Mouse (Mus musculus) urinary bladder, adult 2 months (tissue): ENCODE results near the gene Trip11. TPM values are rescaled to one million over a fixed set of nuclear protein-coding genes. Genes with fewer than 3 reads are reported as not detected.

Experiments
- DNase-seq: peaks from one replicate; pipeline ENCODE4 v3.0.0; 2022; ENCODE audit warnings: low spot score
- polyA plus RNA-seq: library from polyadenylated mRNA; depleted of rRNA; stranded (reverse); fragments of >200 nt; gene quantifications from 2 replicates; pipeline ENCODE4 v1.2.3, GENCODE M21; 2012

The Trip11 gene
- polyA plus RNA-seq, 1 experiment, result 12.0 TPM

DNA sequence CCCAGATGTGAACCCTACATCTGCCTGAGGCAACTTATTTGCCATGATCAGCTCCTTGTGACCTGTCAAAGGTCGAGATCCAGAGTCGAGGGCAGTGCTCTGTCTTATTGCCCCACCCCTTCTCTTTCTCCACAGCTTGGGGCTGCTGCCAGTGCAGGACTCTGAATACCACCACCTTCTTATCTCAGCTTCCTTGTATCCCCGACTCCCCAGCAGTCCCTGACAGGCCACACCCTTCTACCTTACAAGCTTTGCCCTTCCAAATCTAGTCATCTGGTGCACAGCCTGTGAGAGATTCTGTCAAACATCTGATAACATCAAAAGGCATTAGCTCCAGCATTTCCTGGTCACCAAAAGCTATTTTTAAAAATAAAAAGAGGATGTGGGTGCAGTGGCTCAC lies 91.5 kb downstream of the Trip11 start:
- no peak for DNase-seq

DNA sequence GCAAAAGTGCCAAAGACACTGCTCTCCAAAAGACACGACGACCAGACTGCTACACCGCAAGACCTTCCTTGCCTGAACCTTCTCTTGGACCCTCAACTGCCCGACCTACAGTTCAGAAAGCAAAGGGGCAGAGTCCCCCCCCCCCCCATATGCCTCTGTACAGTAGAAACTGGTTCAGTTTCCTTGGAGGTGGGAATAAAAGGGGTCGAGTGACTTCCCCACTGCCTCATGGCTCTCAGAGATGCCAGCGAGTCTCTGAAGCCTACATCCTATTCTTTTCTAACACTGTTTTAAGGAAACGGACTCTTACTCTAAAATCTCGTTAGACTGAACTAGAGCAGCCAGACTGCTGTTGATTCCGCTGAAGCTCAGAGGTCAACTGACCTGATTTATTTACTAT lies 93.5 kb downstream of the Trip11 start:
- no peak for DNase-seq

DNA sequence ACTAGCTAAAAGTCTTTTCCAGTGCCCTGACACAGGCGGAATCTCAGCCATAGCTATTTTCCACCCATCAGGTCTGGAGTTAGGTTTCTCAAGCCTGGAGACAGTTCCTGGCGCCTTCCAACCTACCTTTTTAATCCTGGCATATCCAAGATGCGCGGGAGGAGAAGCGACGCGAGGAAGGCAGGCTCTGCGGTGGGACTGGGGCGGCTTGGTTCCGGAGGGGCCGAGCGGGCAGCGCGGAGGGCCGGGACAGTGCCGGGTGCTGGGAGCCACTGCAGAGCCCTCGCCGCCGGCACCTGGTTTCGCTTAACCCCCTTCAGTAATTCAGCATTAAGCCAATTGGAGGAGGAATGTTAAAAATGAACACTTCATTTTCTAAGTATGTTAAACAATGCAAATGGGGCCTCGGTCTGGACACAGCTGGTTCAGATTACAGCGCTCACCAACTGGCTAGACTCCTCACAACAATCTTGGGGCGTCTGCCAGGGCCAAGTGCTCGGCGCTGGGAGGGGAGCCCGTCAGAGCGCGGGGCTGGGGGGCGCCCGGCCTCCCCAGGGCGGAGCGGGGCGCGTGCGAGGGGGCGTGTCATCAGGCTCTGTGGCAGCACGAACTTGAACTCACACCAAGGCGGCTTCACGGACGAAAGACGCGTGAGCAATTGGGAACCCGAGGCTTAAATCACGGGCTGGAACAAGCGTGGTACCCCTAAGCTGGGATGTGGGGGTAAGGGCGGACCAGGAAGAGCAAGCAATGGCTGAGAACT lies 94.3 kb downstream of the Trip11 start, which contains the start of gene Fbln5:
Fbln5 (minus strand) TSS at position 448 of the 763 bp plus-strand sequence.
- peak; percentile 38 for DNase-seq

DNA sequence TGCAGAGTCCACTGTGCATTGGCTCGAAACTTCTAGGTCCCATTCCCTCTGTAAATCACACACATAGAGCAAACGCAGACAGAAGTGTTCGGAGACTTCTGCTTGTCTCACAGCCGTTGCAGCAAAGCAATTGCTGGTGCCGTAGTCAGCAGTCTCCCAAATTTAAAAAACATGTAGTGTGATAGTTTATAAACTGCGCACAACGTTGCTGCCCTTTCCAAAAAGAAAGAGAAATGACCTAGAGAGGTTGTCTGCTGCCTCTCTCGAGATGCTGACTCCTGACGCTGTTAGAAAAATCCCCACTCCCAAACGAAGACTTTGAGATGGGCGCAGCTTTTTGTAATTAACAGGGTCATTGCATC lies 94.8 kb downstream of the Trip11 start:
- DNase-seq, result no peak

DNA sequence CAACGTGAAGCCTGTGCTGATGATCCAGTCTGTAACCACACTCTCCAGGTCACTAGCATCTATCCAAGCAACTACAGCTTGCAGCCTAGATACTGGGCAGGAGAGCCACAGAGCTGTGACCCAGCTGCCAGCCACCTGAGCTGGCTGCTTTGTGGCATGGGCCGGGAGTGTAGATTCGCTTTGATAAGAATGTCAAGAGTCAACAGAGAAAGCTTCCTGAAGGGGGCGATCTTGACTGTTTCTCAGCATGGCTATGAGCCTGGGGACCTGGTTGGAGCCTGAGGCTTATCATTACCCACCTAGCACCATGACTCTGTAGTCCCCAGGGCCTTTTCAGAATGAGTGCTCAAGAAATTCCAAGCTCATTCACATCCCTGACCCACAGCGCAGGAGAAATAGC lies 96.3 kb downstream of the Trip11 start:
- no peak for DNase-seq

DNA sequence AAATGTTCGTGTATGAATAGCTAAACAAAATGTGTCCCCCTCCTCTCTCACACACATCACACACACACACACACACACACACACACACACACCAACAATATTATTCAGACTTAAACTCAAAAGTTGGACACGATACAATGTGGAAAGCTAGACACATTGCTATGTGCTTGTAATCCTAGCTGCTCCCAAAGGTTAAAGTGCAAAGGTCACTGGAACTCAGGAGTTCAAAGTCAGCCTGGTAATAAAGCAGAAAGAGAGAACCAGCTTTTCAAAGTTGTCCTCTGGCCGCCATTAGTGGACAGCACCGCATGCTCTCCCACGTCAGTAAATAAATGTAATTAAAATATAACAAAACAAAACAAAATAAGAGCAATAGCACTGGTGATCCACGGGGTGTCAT lies 97.3 kb downstream of the Trip11 start:
- no peak for DNase-seq

DNA sequence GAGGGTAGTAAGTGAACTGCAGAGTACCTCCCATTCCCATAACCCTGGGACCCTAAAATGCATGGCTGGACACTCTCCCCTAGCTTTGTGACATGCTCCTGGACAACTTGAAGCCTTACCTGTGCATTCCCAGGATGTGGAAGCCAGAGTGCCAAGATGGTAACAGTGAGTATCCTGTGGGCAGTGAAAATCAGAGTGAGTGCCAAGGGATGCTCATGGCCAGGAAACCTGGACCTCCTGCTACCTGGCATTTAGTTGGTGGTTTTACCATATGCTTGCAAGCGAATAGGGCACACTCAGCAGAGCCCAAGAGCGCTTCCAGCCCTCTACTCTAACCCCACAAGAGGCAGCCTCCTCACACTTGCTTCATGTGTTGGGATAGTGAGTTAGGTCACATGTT lies 98.6 kb downstream of the Trip11 start:
- no peak for DNase-seq

DNA sequence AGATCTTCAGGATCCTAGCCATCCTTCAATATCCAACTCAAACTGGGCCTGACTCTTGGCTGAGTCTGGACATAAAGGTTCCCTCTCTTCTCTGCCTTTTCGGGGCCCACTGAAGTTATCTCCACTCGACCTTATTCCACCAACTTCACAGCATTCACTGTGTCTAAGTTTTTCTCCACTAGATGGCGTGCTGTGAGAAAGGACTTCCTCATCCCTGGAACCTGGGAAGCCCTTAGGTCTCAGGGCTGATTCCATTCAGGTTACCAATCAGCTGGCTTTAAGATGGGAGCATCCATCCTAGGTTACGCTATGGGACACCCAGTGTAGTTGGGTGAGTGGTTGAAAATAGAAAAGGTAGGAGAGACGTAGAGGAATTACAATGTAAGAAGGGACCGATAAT lies 101.9 kb downstream of the Trip11 start:
- no peak for DNase-seq

DNA sequence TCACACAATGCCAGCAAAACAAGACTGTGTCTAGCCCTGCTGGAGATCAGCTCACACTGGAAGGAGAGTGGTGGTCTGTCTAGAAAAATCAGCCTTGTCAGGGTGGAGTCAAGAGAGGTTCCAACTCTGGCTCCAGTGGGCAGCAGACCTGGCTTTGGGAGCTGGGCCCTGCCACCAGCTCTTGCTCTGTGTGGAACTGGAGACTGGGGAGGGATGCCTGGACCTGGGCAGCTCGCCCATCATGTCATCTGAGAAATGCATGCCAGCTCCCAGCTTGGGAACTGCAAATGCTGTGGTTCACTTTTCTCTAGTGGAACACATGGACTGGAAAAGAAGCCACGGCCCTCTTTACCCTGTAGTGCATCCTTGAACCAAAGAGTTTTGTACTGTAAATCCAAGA lies 102.6 kb downstream of the Trip11 start:
- DNase-seq, result no peak

DNA sequence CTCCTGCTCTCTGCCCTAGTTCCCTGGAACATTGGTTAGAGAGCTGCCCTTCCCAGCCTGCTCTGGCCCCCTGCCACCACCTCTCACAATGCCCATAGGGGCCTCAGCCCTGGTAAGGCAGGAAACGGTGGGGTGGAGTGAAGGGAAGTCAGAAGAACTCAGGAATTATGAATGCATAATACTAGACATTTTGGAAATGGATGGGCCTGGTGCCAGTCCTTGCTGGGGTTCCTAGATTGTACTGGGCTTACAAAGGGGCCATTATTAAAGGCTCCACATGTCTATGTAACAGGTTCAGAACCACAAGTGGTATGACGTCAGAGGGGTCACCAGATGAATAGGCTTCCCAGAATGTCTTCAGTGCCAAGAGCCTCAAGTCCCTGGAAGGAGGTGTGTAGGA lies 105.7 kb downstream of the Trip11 start:
- DNase-seq, result no peak

DNA sequence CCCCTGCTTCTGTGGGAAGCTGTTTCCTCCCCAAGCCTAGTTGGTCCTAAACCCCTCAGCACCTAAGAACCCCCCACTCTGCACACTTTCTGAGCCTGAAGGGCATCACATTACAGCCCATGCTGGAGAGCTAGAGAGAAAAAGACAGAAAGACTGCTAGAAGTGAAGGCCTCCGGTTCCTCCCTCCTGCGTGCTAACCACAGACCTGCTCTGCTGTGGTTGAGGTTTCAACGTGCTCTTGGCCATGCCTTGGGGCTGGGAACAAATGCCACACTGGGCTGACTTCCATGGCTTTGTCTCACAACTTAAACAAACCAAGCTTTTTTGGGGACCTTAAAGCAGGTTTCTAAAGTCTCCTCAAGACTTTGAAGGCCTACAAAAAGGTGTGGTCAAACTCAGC lies 110.6 kb downstream of the Trip11 start:
- no peak for DNase-seq

DNA sequence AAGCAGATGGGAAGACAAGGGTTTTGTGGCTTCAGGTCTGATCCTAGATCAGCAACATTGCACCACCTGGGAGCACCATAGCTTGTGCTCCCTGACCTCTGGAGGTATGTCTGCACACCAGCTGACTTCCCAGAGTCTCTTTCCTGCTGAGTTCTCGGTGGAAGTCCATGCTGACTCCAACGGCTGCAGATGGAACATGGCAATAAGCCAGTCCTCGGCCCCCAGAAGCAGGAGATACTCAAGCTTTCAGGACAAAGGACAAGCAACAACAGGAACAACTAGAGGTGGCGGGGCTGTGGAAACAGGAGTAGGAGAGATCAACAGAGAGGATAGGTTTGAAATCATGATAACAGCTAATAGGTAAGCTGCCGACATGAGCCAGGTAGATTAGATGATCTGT lies 111.3 kb downstream of the Trip11 start:
- no peak for DNase-seq

DNA sequence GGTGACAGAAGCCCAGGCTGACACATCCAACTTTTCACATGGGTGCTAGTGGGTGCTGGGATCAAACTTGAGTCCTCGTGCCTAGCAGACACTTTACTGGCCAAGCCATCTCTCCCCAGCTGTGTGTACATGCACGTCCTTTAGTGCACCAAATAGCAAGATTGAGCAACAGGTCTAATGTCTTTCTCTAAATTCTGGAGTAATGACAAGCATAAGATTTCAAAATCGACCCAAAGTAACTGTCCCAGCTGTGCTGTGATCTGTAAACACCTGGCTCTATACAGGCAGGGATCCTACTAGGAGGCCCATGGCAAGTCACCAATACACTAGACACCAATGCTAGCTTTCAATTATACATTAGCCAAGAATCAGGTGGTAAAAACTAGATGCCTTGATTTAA lies 112.0 kb downstream of the Trip11 start:
- no peak for DNase-seq

DNA sequence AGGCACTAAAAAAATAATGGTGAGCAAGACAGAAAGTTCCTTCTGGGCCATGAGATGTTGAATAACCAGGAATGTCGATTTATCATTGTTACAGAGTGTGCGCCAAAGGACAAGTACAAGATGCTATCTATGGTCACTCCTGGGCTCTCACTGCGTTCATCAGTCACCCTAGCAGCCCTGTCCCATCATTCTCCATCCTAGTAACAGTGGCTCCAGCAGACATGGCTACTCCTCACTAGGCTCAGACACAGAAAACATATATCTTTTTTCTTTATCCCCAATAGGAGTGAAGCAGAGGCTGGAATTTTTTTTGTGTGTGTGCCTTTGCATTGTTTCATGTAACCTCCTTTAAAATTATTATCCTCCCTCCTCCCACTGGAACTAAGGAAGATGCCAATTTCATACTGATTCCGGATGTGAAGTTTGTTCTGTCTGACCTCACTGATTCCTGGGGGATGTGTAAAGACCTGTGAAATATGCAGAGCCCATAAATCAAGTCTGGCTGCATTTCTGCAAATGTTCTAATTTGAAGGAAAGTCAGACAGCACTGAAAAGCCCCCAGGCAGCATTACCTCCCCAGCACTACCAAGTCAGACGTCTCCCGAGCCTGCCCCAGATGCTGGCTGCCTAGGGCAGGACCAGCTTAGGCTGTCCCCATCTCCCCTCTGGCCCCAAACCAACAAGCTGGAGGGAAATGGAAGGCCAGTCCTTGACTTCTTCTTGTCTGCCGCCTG lies 114.7 kb downstream of the Trip11 start:
- no peak for DNase-seq

DNA sequence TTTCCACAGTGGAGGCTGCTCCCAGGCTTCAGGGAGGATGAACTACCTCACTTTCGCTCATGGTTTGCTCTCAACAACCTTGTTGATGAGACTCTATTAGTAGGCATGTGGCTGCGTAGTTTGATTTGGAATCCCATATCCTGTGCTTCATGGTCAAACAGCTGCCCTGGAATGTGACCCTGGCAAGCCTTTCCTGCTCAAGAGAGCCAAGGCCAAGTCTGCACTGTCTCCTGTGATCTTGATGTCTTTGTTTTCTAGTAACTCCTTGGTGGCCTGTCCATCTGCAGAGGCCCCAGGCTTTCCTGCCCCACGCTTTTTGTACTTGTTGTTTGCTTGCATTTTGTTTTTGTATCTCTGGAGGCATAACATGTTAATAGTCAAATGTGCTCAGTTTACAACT lies 118.6 kb downstream of the Trip11 start:
- no peak for DNase-seq

DNA sequence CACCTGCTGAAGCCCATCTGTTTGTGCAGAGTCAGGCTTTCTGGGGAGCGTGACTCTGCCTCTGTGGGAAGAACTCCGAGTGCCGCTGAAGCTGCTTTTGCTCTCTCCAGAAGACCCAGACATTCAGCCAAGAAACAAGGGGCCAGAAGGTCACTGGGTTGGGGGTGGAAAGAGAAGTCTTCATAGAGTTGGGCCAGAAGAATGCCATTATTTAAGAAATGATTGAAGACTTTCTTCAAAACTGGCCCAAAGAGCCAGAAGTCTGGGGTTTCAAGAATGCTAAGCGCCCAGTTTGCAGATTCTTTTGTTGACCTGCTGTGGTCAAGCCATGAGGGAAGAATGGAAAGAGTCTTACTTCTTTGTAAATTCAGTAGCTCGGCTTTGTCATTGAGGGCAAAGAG lies 119.8 kb downstream of the Trip11 start:
- DNase-seq, result no peak

DNA sequence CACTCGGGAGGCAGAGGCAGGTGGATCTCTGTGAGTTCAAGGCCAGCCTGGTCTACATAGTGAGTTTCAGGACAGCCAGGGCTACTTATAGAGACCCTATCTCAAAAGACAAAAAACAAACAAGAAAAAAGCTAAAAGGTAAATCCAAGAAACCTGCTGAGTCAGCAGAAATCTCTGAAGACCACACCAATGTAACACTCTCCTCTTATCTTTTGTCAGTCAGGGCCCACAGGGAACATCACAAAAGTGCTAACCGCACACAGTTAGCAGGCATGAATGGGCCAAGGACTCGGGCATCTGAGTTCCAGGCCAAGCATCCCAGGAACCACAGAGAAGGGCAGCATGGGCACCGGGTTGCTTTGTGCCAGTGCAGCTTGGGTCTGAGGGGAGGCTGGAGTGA lies 120.4 kb downstream of the Trip11 start:
- DNase-seq, result no peak

DNA sequence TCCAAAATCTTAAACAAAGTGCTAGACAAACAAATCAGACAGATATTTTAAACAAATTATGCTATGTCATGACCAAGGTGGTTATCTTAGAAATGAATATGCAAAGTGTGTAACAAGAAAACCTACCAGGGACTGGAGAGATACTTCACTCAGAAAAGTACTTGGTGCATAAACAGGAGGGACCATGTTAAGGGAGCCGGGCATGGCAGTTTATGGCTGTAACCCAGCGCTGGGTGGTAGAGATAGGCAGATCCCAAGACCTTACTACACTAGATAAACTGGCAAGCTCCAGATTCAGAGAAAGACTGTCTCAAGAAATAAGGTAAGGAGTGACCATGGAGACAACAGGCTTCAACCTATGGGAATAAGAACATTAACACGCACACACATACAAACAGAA lies 123.3 kb downstream of the Trip11 start:
- no peak for DNase-seq

DNA sequence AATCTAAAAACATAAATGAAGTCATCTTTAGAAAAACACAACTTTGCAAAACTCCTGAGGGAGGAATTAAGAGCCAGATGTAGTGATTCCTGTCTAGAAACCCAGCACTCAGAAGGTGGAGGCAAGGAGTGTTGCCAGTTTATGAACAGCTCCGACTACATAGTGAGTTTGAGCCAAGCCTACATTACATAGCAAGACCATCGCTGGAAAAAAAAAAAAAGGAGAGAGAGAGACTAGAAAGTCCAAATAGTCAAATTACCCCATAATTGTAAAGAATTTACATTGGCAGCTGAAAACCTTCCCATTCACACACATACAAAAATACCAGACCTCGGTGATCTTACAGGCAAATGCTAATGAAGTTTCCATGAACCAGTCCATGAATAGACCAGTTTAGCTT lies 123.8 kb downstream of the Trip11 start:
- no peak for DNase-seq
